Mouse (Mus musculus) spleen, embryonic (tissue): ENCODE data around the gene Psmd5.
"Not testable (repeated sequence)": the region's sequence is repeated elsewhere in the genome, so short reads cannot be mapped to it uniquely, and the experiment has no call there.

Experiments used
- CTCF ChIA-PET: fragments of 350-600 bp; sonication (Branson Sonifier 250); formaldehyde crosslinking; loops from one replicate; lab custom pipeline; 2022; lab: Charles Lee

The Psmd5 gene

DNA sequence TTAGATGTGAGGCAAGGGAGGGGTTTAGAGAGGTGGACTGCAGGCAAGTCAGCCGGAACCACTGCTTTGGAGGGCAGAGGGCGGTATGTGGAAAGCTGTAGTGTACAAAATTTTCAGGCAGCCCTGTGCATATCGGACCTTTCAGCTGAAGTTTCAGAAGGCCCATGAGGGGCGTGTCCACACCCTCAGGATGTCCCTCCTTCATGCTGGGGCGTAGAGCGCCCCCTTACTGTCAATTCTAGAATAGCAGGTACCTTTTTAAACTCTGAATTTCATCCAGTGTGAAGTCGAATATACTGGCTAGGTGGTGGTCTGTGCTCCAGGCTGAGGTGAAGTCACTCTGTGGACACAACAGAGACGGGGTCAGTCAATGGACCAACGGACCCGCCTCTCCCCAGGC lies 23.1 kb upstream of the Psmd5 start:
- CTCF ChIA-PET: no interaction called here

DNA sequence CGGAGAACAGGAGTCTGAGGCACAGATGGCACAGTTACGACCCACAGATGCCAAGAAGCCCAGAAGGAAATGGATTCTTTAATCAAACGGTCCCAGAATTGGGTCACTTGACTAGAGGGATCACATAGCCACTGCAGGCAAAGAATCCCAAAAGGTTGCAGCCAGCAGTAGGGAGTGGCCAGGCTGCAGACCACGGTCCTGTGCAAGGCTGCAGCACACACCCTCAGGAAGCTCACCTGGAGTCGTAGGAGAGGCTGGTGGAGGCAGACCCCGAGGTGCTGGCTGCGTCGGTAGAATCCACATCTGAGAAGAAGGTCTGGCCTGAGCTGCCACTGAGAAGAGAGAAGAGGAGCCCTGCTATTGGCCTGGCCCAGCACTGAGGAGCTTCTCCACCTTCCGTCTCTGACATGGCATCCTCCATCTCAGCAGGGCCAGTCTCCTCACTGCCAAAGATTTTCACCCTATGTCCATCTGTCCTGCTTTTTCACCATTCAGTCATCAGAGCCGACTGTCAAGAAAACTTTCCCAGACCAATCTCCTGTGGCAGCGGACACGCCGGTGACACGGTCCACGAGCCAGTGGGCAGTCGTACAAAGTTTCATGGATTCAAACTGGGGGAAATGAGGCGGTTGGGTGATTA lies 22.2 kb upstream of the Psmd5 start:
- CTCF ChIA-PET: no interaction called here

DNA sequence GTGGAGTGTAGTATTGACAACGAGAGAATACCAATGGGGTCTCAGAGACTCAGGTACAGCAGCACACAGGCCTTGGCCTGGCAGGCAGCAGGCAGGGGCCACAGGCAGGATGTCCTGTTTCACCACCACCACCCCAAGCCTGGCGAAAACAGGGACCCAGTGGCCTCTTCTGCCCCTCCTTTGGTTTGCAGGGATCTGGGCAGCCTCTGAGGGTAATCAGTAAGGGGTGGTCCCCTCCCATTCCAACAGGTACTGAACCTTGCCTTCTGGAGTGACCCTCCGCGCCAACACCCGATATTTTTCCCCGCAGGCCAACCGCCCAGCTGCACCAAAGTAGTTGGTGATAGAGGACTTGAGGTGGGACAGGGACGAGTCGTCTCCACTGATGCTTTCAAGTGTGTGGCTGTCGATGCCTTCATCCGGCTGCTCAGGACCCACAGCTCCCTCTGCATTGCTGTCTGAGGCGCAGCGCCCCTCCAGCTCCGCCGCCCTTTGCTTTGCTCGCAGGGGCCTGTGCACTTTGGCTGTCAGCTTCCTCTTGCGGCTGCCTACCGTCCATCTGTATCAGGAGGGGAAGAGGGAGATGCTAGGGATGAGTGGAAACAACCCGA lies 20.8 kb upstream of the Psmd5 start:
- CTCF ChIA-PET: no interaction called here

DNA sequence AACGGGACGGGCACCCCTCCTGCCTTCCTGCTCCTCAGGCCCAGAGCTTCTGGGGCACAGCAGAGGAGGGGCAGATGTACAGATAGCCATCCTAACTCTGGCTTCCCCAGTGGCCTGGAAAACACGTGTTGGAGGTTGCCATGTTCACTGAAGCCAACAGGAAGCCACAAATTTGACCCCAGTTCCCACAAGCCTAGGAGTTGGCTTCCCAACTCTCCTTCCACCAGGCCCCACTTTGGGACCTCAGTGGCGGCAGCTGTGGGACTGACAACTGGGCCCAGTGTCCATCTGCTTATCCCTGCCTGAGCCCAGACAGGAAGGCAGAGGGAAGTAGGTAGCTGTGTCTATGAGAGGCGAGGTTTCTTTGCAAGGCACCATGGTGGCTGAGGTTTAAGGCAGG lies 19.2 kb upstream of the Psmd5 start:
- CTCF ChIA-PET: no interaction called here

DNA sequence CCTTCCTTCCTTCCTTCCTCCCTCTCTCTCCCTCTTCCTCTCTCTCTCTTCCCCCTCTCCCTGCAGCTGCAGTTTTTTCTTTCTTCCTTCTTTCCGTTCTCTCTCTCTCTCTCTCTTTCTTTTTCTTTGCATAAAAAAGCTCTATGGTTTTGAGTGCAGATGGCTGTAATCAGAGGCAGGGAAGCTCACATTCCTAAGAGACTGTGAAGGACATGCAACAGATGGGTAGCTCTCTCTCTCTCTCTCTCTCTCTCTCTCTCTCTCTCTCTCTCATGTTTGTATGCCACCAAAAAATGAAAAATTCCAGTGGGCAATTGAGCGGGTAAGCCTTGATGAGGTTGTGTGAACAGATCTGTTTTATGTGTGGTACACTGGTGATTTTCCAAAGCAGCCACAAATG lies 9.4 kb upstream of the Psmd5 start:
- CTCF ChIA-PET: no interaction called here

DNA sequence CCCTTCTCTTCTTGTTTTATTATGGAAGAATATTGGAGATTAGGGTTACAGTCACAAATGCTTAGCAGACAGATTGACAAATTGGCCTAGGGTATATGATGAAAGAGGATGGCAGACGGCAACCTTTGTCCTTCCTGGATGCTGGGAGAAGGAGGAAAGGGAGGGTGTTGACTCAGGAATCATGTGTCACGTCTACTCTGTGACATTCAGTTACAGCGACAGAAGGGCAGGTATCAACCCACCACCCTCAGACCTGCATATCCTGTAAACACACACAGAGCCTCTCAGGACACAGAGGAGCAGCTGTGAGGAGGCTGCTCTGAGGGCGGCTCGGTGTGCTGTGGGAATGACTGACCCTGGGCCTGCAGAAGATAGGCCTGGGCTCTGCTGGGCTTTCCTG lies 8.4 kb upstream of the Psmd5 start:
- CTCF ChIA-PET: no interaction called here

DNA sequence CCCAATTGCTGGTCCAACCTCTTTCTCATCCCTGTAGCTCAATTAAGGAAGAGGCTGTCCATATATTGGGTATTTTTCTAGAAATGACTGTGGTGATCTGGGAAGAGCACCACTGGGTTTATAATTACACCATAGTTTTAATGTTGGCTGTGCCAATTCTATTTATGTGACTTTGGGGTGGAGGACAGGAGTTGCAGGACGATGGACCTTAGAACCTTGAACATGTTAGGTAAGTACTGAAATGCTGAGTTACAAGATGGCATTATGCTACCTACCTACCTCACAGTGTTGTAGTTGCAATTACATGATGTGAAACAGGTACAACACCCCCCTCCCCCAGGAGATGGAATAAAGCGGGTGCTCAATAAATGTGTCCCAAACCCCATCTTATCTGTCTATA lies 8.0 kb upstream of the Psmd5 start:
- CTCF ChIA-PET: no interaction called here

DNA sequence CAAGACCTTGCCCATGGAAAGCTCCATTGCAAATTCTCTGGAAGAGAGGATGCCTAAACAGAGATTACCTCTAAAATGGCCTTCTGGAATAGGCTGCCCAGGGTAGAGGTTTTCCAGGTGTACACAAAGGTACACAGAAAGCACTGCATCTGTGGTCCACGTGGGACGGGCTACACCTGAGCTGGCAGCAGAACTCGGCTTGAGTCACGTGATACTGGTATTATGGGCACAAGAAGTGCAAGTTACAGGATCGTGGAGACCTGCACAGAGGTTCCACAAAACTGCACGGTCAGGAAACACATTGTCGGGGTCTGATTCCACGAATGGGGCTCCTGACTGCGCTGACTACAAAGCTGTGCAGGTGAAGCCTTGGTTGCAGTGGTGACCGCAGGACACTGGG lies 5.3 kb upstream of the Psmd5 start:
- CTCF ChIA-PET: interaction anchor here (0.5 kb wide), 1 partner anchor 32 kb away, joined by 7 read pairs; no protein-coding TSS in a partner anchor

DNA sequence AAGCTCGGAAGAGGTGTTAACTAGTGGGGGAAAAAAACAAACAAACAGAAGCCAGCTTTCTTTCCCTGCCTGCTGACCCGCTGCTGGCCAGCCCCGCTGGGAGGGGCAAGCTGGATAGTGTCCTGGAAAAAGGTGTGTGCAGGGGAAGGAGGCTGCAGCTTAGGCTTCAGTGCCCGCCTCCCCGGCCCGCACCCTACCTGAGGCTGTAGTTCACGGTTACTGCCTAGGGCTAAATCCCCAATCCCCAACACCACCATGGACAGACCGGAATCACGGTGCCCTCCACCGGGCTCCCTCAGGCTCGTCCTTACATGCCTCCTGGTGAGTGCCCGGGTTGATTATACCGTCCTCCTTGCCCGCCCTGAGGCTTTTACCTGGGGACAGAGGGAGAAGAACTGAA lies 497 bp downstream of the Psmd5 start, which contains the start of gene Cutal:
TSS of gene Cutal (plus strand) at position 126 of the 400 bp plus-strand sequence.
- CTCF ChIA-PET: no interaction called here

DNA sequence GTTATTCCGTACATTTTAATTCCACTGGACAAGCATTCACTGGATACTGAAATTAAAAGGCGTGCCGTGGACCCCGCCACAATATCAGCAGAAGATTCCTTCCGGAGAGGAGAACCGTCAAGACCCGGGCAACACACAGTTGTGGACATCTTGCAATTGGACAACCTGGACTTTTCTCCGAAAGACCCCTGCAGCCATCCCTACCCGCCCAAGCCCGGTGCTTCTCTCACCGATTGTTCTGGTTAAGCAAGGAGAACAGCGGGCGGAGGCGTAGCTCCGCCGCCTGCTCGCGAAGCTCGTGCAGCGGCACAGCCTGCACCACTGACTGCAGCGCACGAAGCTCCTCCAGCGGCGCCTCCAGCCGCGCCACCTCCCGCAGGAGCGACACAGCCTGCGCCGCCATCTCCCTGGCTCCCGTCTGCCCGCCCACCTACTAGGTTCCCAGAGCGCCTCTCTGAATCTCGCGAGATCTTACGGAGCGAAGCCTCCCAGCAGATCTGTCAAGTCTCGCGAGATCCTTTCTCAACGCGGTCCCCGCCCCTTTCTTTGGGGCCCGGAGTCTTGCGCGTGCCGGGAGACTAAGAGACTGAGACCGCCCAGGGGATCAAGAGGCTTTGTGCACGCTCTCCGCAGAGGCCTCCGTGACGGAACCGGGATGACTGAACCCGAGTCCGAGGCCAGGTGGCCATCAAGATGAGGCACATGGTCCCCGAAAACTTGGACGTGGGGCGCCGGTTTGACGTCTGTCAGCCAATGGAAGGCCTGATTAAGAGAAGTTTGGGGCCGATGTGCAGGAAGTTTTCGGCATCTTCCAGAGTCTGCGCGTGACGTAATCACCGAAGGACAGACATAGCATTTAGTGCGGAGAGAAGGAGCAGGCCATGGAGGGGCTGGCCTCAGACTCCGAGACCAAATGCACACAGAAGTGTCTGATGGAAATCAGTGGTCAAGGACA lies 4.0 kb downstream of the Psmd5 start:
- CTCF ChIA-PET: interaction anchor here (0.6 to 0.7 kb wide), 2 partner anchors 32 to 97 kb away, joined by 3 read pairs; no protein-coding TSS in a partner anchor

DNA sequence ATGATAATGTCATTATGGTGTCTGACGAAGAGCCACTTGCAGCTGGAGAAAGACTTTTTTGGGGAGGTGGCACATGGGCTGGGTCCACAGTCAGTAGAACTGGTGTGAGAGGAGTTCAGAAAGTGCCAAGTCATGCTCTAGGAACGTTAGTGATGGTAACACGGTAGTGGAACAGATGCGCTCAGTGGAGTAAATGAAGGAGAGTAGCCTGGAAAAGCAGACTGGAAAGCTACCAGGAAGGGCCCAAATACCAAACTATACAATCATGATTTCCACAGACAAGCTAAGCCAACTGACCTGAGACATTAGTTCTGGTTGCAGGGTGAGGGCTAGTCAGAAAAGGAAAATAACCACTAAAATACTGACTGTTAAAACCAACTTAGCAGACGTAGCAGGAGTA lies 5.1 kb downstream of the Psmd5 start:
- CTCF ChIA-PET: interaction anchor here (1.1 kb wide), 1 partner anchor 110 kb away, joined by 4 read pairs; no protein-coding TSS in a partner anchor

DNA sequence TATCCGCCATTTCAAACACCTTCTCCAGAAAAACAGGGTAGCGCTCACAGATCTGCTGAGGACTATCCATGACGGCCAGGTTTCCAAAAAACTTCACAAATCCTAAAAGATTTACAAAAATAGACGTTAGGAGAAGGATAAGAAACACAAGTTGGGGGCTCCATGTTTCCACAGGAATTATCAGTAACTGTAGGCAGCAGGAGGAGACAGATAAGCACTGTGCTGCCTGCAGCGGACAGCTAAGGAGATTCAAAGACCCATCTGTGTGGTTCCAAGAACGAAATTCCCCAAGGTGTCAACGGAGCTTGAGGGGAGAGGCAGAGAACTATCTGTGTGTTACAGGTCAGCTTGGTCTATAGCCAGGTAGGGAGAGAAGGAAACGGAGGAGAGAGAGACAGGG lies 17.0 kb downstream of the Psmd5 start:
- CTCF ChIA-PET: no interaction called here

DNA sequence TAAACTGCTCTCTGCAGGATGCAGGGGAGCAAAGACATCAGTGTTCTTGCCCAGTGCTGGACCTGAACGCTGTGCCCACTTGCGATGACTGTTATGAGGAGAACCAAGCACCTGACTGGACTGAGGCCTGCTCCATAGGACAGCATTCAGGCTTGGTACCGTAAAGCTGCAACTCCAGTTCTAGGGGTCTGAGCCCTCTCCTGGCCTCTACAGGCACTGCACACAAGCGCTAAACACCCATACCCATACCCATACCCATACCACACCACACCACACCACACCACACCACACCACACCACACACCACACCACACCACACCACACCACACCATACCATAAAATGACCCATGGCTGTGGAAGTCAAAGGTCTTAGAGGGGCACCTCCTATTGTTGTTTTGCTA lies 19.5 kb downstream of the Psmd5 start:
- CTCF ChIA-PET: no interaction called here

DNA sequence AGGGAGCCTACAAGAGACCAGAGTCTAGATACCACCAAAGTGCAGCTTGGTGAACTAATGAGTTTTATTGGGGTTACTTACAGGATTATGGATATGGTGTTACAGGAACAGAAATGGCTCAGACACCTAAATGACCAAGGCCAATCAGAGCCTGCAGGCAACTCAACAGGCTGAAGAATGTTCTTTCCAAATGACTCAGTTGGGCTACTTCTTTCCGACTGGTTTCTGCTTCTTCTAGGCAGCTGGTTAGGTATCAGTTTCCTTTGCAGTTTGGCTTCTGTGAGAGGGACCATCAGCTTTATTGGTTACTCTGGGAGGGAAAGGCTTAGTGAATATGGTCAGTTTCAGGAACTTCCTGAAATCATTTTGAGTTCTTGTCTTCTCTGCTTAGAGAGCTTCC lies 27.1 kb downstream of the Psmd5 start:
- CTCF ChIA-PET: interaction anchor here (0.7 kb wide), 1 partner anchor 32 kb away, joined by 7 read pairs; no protein-coding TSS in a partner anchor

DNA sequence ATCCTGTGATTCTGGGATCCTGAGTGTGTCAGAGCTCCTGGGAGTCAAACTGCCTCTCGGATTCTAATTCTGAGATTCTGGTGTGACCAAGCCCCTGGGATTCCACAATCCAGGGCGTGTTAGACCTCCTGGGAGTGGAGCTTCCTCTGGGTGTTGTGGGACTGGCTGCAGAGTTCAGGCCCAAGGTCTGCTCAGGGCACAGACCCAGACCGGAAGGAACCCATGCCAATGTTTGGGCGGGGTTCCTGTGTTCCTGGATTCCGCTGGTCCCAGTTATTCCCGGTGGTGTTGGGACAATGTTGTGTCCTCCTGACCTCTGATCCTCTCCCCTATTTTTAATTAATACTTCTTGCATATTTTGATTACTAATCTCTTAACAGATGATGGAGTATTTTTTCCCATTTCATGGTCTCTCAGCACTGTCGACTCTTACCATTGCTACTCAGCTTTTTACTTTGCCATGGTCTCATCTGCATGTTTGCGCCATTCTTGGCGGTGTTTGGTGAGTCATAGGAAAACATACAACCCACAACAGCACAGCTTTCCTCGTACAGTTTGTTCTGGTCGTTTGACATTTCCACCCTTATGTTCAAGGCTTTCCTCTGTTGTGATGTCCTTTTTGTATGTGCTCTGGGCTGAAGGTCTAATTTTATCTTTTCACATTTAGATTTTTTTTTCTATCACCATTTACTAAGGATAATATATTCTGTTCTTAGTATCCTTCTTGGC lies 31.4 kb downstream of the Psmd5 start:
- CTCF ChIA-PET: no interaction called here

DNA sequence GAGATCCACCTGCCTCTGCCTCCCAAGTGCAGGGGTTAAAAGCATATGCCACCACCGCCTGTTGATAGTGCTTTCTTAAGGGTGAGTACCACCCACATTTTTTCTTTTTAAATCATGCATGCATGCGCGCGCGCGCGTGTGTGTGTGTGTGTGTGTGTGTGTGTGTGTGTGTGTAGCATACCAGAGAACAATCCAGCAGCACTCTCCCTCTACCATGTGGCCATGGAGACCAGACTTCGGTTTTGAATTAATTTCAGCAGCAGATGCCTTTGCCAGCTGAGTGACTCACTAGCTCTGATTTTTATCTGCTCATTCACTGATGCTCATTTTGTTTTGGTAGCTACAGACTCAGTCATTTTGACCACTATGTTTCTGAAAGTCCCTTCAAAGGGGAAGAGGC lies 33.1 kb downstream of the Psmd5 start:
- CTCF ChIA-PET: no interaction called here

DNA sequence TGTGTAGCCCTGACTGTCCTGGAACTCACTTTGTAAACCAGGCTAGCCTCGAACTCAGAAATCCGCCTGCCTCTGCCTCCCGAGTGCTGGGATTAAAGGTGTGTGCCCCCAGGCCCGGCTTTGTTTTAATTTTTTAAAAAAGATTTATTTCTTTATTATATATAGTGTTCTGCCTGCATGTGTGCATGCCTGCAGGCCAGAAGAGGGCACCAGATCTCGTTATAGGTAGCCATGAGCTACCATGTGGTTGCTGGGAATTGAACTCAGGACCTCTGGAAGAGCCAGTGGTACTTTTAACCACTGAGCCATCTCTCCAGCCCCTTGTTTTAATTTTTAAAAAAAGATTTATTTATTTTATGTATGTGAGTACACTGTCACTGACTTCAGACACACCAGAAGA lies 34.6 kb downstream of the Psmd5 start:
- CTCF ChIA-PET: interaction anchor here (0.7 kb wide), 1 partner anchor 202 kb away, joined by 5 read pairs; no protein-coding TSS in a partner anchor

DNA sequence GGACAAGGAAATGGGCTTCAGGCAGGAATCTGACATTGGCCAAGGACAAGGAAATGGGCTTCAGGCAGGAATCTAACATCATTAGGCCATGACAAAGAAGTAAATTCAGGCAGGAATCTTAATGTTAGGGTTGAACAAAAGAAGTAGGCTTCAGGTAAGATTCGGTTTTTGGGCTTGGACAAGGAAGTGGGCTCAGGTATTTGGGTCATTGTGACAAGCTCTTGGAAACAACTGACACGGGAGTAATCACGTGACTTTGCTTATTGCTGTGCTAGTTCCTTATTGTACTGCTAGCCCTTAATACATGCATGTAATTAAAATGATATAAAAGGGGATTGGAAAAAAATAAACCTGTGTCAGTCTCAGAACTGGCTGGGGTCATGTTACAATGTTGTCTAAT lies 39.1 kb downstream of the Psmd5 start:
- CTCF ChIA-PET: no interaction called here

DNA sequence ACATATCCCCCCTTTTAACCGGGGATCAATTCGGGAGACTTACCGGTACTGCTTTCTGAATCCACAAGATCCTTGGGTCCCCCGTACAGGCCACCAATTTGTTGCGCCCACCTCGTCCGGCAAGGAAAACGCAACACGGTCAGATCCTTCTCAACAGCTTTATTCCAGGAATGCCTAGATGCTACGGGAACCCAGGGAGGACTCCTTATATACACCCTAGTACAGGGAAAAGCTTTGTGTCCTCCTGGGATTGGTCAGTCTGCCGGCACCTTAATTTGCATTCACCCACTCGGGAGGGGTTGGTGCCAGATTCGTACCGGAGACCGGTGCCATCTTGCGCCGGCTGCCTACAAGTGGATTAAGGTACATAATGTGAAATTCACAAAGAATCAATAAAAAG lies 41.1 kb downstream of the Psmd5 start:
- CTCF ChIA-PET: no interaction called here

DNA sequence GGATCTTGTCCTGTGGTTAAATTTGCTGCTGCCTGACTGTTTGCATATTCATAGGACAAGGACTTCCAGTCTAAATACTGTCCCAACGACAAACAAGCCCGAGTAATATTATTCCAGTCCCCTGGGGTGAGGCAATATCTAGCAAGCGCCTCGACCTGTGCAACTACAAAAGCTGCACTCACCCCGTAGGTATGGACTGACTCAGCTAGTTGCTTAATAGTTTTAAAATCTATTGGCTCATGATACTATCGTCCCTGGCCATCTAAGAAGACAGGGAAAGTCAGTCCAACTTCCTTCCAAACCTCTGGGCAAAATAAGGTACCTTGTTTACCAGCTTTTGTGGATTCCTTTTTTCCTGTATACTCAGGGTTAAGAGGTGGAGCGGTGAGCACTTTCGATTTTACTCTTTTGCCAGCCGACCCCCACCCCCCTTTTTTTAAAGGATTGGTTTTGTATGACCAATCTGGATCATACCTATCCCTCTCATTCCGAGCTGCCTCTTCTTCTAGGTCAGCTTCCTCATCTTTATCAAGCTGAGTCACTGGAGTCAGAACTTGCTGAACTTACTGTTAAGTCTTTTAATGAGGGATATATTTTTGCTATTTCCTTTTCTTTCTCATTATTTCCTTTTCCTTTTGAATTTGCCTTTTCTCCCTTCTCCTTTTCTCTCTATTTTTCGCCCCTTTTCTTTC lies 41.9 kb downstream of the Psmd5 start, which contains the start of gene Gm34653:
TSS of gene Gm34653 (plus strand) at position 242 of the 692 bp plus-strand sequence.
- CTCF ChIA-PET: not testable (repeated sequence)

DNA sequence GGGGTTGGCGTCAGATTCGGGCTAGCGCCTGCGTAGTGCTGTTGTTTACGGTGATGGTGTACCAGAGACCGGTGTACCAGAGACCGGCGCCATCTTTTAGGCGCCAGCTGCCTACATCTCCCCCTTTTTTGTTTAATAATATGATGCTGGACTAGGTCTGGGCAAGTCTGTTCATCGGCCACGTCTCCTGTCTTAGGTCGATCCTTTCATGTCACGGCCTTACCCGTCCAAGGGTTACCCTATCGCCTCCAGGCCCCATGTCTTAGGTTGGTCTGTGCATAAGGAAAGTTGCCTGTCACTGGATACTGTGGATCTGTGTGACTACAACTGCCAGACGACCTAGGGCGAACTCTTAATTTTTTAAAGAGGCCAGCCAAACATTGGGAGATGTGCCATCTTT lies 44.7 kb downstream of the Psmd5 start:
- CTCF ChIA-PET: not testable (repeated sequence)
